Mouse (Mus musculus): ENCODE measurements around the gene Trim7. TPM values are rescaled to one million over a fixed set of nuclear protein-coding genes. Genes with fewer than 3 reads are reported as not detected.
"Not testable (repeated sequence)": the region's sequence is repeated elsewhere in the genome, so short reads cannot be mapped to it uniquely, and the experiment has no call there.

The Trim7 gene
- 10 to 100 TPM; 15.7 to 23.2 TPM for total RNA-seq (2021)

- intact Hi-C loops (cut with DNase I); DNase-seq (ENCODE audit: low spot score): not testable (repeated sequence)
These were observed at the start of gene Trim7, which contains the start of gene Gm12184 for GRCm38 (mm10) chr11:48825979-48826751. Gene Trim7 (plus strand): TSS chr11:48826140. Gene Gm12184 (minus strand): TSS chr11:48826655.

DNA sequence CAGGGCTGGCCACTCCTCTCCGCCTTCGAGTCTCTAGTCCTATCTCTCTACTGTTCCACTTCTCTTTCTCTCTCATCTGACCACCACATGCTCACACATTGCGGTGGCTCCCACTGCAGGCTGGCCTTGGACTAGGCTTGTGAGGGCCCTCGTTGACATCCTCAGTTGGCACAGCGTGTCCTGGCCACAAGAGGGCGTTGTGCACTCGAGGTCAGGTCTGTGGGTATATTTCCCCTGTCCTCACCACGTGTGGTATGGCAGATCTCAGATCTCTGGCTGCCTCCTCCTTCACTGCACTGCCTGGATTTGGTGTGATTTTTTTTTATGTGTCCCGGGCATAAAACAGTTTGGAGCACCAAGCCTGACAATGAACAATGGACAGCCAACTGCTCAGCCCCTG, 49.3 kb upstream of the Trim7 start:
- DNase-seq (ENCODE audit: low spot score) = no peak
- intact Hi-C loops (cut with DNase I) = no loop called here

- no peak for DNase-seq (ENCODE audit: low spot score)
- intact Hi-C loops (cut with DNase I) = no loop called here
These were observed 48.6 kb upstream of the Trim7 start for GRCm38 (mm10) chr11:48777303-48777702.

DNA sequence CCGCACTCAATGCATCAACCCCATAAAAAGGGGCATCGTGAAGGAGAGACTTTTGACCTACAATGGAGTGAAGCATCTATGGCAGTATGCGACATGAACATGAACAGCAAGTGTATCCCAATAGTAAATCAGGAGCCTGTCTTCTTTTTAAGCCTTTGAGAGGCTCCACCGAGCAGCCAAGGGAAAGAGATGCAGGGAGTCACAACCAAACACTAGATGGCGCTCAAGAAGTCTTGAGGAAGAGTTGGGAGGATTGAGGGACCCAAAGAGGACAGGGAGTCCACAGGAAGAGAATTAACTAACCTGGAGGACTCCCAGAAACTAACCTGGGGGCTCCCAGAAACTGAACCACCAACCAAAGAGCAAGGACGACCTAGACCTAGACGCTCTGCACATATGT, 46.5 kb upstream of the Trim7 start:
- DNase-seq (ENCODE audit: low spot score) = no peak
- intact Hi-C loops (cut with DNase I) = no loop called here

- no peak for DNase-seq (ENCODE audit: low spot score)
- intact Hi-C loops (cut with DNase I) = no loop called here
These were observed 43.7 kb upstream of the Trim7 start for GRCm38 (mm10) chr11:48782243-48782642.

DNA sequence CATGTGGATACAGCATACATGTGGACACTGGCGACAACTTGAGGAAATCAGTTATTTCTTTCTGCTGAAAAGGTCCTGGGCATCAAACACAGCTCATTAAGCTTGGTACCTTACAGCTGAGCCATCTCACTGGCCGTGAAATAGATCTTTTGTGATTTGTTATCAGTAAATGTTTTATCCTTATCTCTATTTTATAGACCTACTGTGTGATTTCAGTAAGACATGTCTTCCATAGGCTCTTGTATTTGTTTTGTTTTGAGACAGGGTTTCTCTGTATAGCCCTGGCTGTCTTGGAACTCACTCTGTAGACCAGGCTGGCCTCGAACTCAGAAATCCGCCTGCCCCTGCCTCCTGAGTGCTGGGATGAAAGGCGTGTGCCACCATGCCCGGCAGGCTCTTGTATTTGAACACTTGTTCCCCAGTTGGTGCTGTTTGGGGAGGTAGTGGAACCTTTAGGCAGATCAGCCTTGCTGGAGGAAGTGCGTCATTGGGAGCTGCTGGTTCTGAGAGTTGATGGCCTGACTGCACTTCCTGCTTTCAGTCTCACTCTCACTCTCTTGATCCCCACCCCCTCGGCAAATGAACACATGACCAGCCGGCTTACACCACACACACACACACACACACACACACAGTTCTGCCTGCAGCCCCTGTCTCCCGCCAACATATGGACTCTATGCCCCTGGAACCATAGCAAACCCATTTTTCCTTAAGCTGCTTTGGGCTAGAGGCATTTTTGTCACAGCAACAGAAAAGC, 38.3 kb upstream of the Trim7 start:
- DNase-seq (ENCODE audit: low spot score) = peak; percentile 21
- intact Hi-C loops (cut with DNase I) = loop anchor here (2.0 kb wide), 1 partner anchor 321 kb away; no protein-coding TSS in a partner anchor

DNA sequence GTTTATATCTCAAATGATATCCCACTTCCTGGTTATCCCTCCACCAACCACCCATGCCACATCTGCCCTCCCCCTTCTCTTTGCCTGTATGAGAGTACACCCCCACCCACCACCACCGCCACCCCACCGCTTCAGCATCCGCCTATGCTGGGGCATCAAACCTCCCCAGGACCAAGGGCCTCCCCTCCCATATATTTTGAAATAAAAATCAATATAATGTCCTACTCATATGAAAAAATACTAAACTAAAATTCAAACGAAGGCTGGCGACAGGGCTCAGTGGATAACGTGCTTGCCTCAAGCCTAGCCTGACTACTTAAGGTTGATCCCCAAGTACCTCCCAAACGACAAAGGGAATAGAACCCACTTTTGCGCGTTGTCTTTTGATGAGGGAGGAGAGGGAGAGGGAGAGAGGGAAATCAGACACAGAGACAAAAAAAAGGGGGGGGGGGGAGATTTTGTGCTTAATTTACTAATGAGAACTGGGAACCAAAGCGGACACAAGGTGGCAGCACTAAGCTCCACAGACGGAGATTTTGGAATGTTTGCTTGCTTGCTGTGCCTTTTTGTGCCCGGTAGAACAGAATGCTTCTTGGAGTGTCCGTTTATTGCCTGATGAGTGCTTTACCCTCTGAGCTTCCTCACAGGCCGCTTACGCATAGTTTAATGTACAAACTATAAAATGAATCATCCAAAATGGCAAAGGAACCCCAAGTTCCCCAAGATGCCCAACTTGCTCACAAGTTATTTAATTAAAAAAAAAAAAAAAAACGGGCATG, 37.4 kb upstream of the Trim7 start:
- peak; percentile 48 for DNase-seq (ENCODE audit: low spot score)
- intact Hi-C loops (cut with DNase I) = loop anchor here (2.0 kb wide), 1 partner anchor 320 kb away; no protein-coding TSS in a partner anchor

DNA sequence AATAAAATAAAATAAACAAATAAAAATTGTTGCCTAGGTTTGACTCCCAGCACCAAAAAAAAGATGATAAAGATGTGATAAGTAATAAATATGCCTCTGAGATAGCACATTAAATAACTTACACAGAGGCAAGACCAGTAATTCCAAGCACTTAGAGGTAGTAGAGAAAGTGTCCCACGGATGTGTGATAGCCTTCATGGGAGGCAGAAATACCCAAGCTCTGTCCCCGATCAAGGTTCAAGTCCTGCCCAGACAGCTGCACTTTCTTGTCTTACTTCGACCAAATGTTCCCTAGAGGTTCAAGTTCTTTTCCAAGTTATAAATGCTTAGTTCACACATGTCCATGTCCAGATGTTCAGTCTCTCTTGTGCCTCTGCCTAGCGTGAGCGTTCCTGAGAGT, 36.7 kb upstream of the Trim7 start:
- no peak for DNase-seq (ENCODE audit: low spot score)
- intact Hi-C loops (cut with DNase I) = loop anchor here (2.0 kb wide), 1 partner anchor 320 kb away; no protein-coding TSS in a partner anchor

- DNase-seq (ENCODE audit: low spot score) = peak; percentile 54
- intact Hi-C loops (cut with DNase I) = loop anchor here (1.0 to 2.0 kb wide), 2 partner anchors 69 to 319 kb away; no protein-coding TSS in a partner anchor
These were observed 35.7 kb upstream of the Trim7 start for GRCm38 (mm10) chr11:48789973-48790823.

DNA sequence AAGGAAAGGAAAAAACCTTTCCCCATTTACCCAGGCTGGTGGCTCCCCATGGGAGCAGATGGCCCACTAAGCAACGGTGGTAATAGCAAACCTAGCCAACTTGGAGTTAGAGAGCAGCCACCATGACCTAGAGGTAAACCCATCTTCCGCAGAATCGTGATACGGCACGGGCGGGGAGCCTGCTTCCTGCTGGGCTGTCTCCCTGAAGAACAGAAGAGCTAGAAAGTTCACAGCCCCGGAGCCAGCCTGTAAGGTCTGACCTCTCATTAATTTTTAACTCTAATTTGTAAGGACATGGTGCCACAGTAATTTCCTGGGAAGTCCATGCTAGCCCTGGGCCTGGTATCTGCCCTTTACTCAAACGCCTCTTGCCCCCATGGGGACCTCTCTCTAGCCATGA, 35.0 kb upstream of the Trim7 start:
- intact Hi-C loops (cut with DNase I) = loop anchor here (1.0 kb wide), 1 partner anchor 68 kb away; no protein-coding TSS in a partner anchor
- no peak for DNase-seq (ENCODE audit: low spot score)

GRCm38 (mm10) chr11:48791894-48792293, 34.0 kb upstream of the Trim7 start:
- intact Hi-C loops (cut with DNase I); DNase-seq (ENCODE audit: low spot score): not testable (repeated sequence)

DNA sequence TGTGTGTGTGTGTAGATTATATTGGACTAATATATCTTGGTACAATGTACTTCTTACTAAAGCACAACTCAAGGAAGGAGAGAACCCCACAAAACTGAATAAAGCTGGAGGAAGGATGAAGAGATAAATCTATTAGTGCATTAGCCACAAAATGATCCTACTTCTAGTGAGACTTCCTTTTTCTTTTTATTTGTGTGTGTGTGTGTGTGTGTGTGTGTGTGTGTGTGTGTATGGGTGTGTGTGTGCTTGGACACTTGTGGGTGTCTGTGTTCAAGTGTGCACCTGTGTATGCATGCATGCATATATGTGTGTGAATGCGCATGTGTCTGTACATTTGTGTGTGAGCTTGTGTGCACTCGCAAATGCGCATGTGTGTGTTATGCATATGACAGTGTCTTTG, 32.8 kb upstream of the Trim7 start:
- intact Hi-C loops (cut with DNase I) = no loop called here
- DNase-seq (ENCODE audit: low spot score) = no peak

- intact Hi-C loops (cut with DNase I) = no loop called here
- no peak for DNase-seq (ENCODE audit: low spot score)
These were observed 30.7 kb upstream of the Trim7 start for GRCm38 (mm10) chr11:48795221-48795620.

- intact Hi-C loops (cut with DNase I) = no loop called here
- DNase-seq (ENCODE audit: low spot score) = no peak
These were observed 29.6 kb upstream of the Trim7 start for GRCm38 (mm10) chr11:48796290-48796689.

- intact Hi-C loops (cut with DNase I) = no loop called here
- no peak for DNase-seq (ENCODE audit: low spot score)
These were observed 28.7 kb upstream of the Trim7 start for GRCm38 (mm10) chr11:48797287-48797686.

GRCm38 (mm10) chr11:48798308-48798707, 27.6 kb upstream of the Trim7 start:
- DNase-seq (ENCODE audit: low spot score) = no peak
- intact Hi-C loops (cut with DNase I) = no loop called here

DNA sequence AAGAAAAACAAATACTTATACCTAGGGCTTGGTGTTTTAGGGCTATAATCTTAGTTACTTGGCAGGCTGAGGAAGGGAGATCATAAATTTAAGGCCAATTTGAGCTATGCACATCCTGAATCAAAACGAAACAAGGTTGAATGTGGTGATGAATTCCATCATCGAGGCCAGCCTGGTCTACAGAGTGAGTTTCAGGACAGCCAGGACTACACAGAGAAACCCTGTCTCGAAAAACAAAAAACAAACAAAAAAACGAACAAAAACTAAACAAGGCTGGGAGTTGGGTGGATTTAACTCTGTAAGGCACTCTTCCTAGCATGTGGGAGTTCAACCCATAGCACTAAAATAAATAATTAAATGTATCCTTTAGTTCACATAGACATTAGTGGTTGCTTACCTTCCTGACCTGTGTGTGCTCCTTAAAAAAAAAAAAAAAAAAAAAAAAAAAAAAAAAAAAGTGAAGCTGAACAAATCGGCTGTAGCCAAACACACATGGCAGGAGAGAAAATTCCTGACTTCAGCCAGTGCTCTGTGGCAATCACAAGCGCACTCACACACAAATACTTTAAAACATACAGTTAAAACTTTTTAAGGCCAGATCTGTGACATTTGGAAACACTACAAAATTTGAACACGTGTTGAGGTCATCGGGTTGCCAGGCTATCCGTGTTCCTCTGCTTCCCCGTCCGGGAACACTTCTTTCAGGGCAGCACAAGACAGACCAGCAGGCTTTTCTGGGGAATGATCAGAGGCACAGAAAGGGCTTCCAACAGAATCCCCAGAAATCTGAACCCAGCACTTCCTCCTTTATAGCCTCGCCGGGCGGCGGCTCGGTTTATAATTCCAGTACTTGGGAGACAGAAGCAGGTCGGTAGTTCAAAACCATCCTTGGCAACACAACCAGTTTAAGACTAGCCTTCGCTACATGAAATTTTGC, 26.7 kb upstream of the Trim7 start:
- DNase-seq (ENCODE audit: low spot score) = no peak
- intact Hi-C loops (cut with DNase I) = no loop called here
